Mouse (Mus musculus) midbrain, postnatal 0 days (tissue): ENCODE measurements around the gene Zfp39. TPM values are rescaled to one million over a fixed set of nuclear protein-coding genes. Genes with fewer than 3 reads are reported as not detected.

Experiments
- ATAC-seq: fragments of 200-750 bp; cut with Nextera tagmentation; 2 replicates; pipeline ENCODE4 v1.8.0; 2017; ENCODE audit warnings: moderate number of reproducible peaks, mild to moderate bottlenecking, moderate TSS enrichment, moderate library complexity; ENCODE audit not compliant: low FRiP score
- DNase-seq: peaks from one replicate; pipeline ENCODE4 v3.0.0-alpha.2; 2015; ENCODE audit warnings: low spot score
- H3K27ac ChIP-seq: fragments of 300-500 bp; sonication (generic); 2 replicates; pipeline ENCODE4 v1.5.1; 2014; ENCODE audit warnings: low read depth, mild to moderate bottlenecking, low read length, mixed read lengths
- H3K27me3 ChIP-seq: fragments of 300-500 bp; sonication (generic); 2 replicates; pipeline ENCODE4 v1.6.1; 2014; ENCODE audit warnings: low read length, control low read depth, mixed read lengths; ENCODE audit not compliant: insufficient read depth
- H3K36me3 ChIP-seq: fragments of 300-500 bp; sonication (generic); 2 replicates; pipeline ENCODE4 v1.6.1; 2014; ENCODE audit warnings: low read length, control low read depth, mixed read lengths; ENCODE audit not compliant: insufficient read depth
- H3K4me1 ChIP-seq: fragments of 300-500 bp; sonication (generic); 2 replicates; pipeline ENCODE4 v1.6.1; 2014; ENCODE audit warnings: mild to moderate bottlenecking, control low read depth, antibody characterized with exemption, low read length, mixed read lengths; ENCODE audit not compliant: insufficient read depth
- H3K4me2 ChIP-seq: fragments of 300-500 bp; sonication (generic); 2 replicates; pipeline ENCODE4 v1.6.1; 2014; ENCODE audit warnings: low read depth, mild to moderate bottlenecking, low read length, mixed read lengths; ENCODE audit not compliant: poor library complexity, severe bottlenecking
- H3K4me3 ChIP-seq: fragments of 300-500 bp; sonication (generic); 2 replicates; pipeline ENCODE4 v1.5.1; 2014; ENCODE audit warnings: low read depth, mild to moderate bottlenecking, low read length, moderate library complexity
- H3K9ac ChIP-seq: fragments of 300-500 bp; sonication (generic); replicated peaks from 2 replicates; pipeline ENCODE4 v1.6.1; 2014; ENCODE audit warnings: mild to moderate bottlenecking, low read length, moderate library complexity, mixed read lengths; ENCODE audit not compliant: poor library complexity, severe bottlenecking
- H3K9me3 ChIP-seq: fragments of 300-500 bp; sonication (generic); 2 replicates; pipeline ENCODE4 v1.6.1; 2016; ENCODE audit warnings: low read length, control low read depth
- CTCF ChIP-seq: IDR thresholded peaks from 2 replicates; pipeline ENCODE4 v1.5.1; 2016; ENCODE audit warnings: antibody characterized with exemption, mild to moderate bottlenecking
- WGBS: fragments of 180-500 bp; shearing (Covaris S2); extraction: QIAGEN DNeasy Blood & Tissue Kit; methylation state at CpG from one replicate; pipeline ENCODE4 v1.1.7; 2014; 5-methylcytosine and 5-hydroxymethylcytosine counted together
- polyA plus RNA-seq: library from polyadenylated mRNA; unstranded; fragments of >200 nt; fragmentation: Nextera tagmentation; extraction: Ambion mirVana; gene quantifications from 2 replicates; pipeline ENCODE4 v1.2.1, GENCODE M21; 2015
- total RNA-seq: library from RNA; depleted of rRNA; stranded (reverse); fragments of >200 nt; gene quantifications from 2 replicates; pipeline ENCODE4 v1.2.3, GENCODE M21; 2014

The Zfp39 gene
- total and polyA plus RNA-seq, 2 experiments from 2014 or later, result 7.5 to 9.5 TPM

DNA sequence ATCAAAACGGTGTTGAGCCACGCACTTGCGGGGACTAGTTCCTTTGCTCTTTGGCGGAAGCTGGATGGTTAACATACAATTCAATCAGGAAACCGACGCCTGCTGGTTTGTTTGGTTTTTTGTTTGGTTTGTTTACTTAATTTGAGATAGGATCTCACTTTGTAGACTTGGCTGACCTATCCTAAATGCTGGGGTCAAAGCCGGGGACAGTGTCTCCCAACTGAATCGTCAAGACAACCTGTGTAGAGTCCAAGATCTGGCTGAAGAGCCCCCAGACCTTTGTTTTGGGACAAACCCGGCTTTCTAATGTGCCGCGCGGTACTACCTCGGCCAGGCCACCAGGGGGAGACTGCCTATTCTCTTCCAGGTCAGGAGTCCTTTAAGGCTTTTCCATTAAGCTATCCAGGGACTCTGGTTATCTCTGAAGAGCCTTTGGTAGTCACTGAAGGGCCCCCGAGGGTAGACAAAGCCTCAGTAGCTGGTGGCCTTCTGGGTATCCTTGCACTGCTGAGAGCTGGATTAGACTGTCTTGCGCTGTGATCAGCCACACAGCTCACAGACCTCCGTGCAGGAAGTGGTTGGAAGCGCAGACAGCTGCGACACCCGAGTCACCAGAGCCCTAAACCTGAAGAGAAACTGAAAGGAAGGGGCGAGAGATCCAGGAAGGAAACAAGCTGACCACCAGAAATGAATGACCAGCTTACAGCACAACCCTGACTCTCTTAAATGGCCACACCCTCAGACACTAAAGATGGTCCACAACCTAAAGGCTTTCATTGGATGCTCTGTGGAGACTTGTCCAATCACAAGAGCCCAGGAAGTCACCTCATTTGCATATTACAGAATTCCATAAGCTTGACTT lies 24.0 kb upstream of the Zfp39 start:
- WGBS, result 36% methylated on average over 20 of the region's 20 CpGs
- Histone ChIP-seq H3K36me3 (peaks cover 16% of the 10 kb centered on the region), H3K27me3 (no peaks in the 10 kb centered on the region), H3K4me3 (no peak overlapping the region), H3K9me3 (no peaks in the 10 kb centered on the region), H3K4me2 (peak overlapping the region; percentile 27), H3K27ac (peak overlapping the region; percentile 1; the same call in 1 of the 2 replicates), H3K4me1 (no peaks in the 10 kb centered on the region), H3K9ac (no peak overlapping the region)
- ATAC-seq (peak; percentile 56; the same call in 1 of the 2 replicates), DNase-seq (peak; percentile 69)
- TF ChIP-seq CTCF, result peak; percentile 85

DNA sequence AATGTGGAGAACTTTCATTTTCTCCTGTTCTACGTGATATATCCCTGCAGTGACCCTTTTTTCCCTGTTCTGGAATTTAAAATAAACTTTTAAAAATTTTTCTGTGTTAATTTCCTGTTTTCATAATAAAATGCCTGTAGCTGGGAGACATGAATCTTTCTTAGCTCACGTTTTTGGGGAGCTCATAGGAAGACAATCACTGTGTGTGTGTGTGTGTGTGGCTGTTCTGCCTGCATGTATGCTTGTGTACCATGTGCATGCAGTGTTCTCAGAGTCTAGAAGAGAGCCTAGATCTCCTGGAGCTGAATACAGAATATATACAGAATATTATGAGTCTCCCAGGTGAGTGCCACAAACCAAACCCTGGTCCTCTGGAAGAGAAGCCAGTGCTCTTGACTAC lies 23.0 kb upstream of the Zfp39 start:
- H3K36me3 ChIP-seq, result peaks cover 6% of the 10 kb centered on the region
- H3K4me1 ChIP-seq, result no peaks in the 10 kb centered on the region
- H3K27ac ChIP-seq, result no peak overlapping the region
- H3K4me3 ChIP-seq, result no peak overlapping the region
- H3K9ac ChIP-seq, result no peak overlapping the region
- H3K4me2 ChIP-seq, result no peak overlapping the region
- WGBS, result 70% methylated on average over 2 of the region's 2 CpGs
- H3K9me3 ChIP-seq, result no peaks in the 10 kb centered on the region
- no peak for ATAC-seq
- no peak for DNase-seq
- no peaks in the 10 kb centered on the region for H3K27me3 ChIP-seq
- TF ChIP-seq CTCF, result no peak

DNA sequence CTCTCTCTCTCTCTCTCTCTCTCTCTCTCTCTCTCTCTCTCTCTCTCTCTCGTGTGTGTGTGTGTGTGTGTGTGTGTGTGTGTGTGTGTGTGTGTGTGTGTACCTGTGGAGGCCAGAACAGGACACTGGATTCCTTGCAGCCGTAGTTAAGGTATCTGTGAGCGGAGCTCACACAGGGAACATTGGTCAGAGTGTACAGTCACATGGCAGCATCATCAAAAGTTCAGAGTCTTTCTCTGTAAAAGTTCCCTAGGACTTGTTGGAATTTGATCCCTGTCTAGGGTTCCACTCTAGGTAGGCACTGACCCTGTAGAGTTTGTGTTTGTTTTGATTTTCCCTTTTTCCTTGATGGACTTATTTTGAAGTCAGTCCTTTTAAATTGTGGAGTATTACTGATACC lies 22.6 kb upstream of the Zfp39 start:
- 91% methylated on average over 2 of the region's 3 CpGs for WGBS
- no peak for TF ChIP-seq CTCF
- Histone ChIP-seq H3K27ac (no peak overlapping the region), H3K4me1 (no peaks in the 10 kb centered on the region), H3K4me2 (no peak overlapping the region), H3K27me3 (no peaks in the 10 kb centered on the region), H3K9me3 (no peaks in the 10 kb centered on the region), H3K36me3 (peaks cover 2% of the 10 kb centered on the region; the same call in 1 of the 2 replicates), H3K4me3 (no peak overlapping the region), H3K9ac (no peak overlapping the region)
- DNase-seq (no peak), ATAC-seq (no peak)

DNA sequence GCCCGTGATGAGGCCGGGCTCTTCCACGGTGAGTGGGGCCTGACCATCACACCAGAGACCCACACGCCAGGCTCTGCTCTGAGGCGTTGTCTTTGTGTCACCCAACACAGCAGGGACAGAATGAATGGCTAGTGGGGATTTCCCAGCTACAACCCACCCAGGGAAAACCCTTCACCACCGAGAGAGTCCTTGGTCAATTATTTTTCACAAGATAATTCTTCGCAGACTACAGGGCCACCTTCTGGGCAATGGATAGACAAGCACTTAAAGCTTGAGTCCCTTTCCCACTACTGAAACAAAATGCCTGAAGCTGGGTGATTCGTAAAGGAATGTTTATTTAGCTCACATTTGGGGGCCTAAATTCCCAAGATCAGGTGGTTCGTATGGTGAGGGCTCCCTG lies 18.4 kb upstream of the Zfp39 start:
- Histone ChIP-seq H3K4me1 (no peaks in the 10 kb centered on the region), H3K4me2 (no peak overlapping the region), H3K36me3 (no peaks in the 10 kb centered on the region), H3K9ac (no peak overlapping the region), H3K27ac (no peak overlapping the region), H3K27me3 (no peaks in the 10 kb centered on the region), H3K9me3 (no peaks in the 10 kb centered on the region), H3K4me3 (no peak overlapping the region)
- no peak for ATAC-seq
- 79% methylated on average over 9 of the region's 9 CpGs for WGBS
- no peak for DNase-seq
- TF ChIP-seq CTCF, result 0 out of 2 replicates have a peak, but pooled peaks have one; percentile 9

DNA sequence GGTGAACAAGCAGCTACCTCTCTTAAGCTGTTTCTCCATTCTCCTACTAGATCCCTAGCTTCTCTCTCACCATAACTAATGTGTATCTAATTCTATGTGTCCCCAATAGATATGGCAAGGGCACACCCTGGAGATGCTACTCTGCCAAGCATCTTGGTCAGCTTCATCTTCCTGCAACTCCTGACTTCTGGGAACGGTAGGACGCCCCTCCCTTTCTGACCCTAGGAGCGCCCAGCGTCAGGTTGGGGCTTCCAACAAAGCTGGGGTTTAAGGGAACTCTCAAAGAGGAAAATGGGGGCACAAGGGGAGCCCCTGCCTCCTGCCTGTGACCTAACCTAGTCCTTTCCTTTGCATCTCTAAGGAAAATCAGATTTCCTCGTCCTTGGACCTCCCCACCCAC lies 14.7 kb upstream of the Zfp39 start:
- H3K4me1 ChIP-seq, result no peaks in the 10 kb centered on the region
- H3K4me3 ChIP-seq, result no peak overlapping the region
- 81% methylated on average over 5 of the region's 5 CpGs for WGBS
- no peaks in the 10 kb centered on the region for H3K36me3 ChIP-seq
- no peak for ATAC-seq
- no peaks in the 10 kb centered on the region for H3K27me3 ChIP-seq
- DNase-seq, result no peak
- H3K27ac ChIP-seq, result no peak overlapping the region
- H3K9ac ChIP-seq, result no peak overlapping the region
- TF ChIP-seq CTCF, result no peak
- no peaks in the 10 kb centered on the region for H3K9me3 ChIP-seq
- H3K4me2 ChIP-seq, result no peak overlapping the region

DNA sequence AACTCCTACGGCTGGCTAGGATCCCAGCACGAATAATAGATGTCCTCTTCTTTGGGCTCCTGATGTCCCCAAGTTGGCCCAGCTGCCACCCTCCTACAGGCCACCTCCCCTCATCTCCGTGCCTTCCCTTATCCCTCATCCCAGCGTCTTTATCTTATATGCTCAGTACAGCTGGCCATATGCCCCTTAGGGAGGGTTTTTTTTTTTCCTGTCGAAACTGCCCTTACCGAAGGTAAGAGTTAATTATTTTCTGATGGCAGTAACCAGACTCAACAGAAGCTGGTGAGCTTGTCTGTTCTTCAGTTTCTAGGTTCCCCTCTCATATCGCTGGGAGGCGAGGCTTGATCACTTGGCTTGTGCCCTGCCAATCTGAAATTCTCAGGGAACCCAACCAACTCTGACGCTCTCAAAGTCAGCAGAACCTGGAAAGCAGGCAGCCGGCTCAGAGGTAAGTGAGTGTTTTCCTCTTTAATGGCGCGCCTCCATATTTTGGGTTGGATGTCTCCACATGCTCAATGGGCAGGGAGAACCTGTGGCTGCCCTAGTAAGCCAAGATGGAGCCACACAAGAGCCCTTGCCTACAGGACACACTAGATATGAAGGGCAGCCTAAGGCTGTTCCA lies 13.8 kb upstream of the Zfp39 start, which contains the start of gene Btnl10:
TSS of gene Btnl10 (plus strand) at position 164 of the 622 bp plus-strand sequence.
- H3K27ac ChIP-seq, result no peak within 1 kb of the TSS
- TF ChIP-seq CTCF, result no peak
- 83% methylated on average over 12 of the region's 12 CpGs for WGBS

More for the DNA sequence above, 13.8 kb upstream of the Zfp39 start, which contains the start of gene Btnl10:
- ATAC-seq (no peak), DNase-seq (no peak)
- no peak within 1 kb of the TSS for H3K4me3 ChIP-seq
- H3K4me1 ChIP-seq, result no peaks in the 10 kb centered on the region
- no peaks in the 10 kb centered on the region for H3K9me3 ChIP-seq
- H3K27me3 ChIP-seq, result no peaks in the 10 kb centered on the region
- no peaks in the 10 kb centered on the region for H3K36me3 ChIP-seq
- no peak within 1 kb of the TSS for H3K4me2 ChIP-seq
- H3K9ac ChIP-seq, result no peak within 1 kb of the TSS
